Mouse (Mus musculus) brown adipose tissue, adult 24 weeks (tissue): Measurements from ENCODE around the gene Slc17a7. TPM values are rescaled to one million over a fixed set of nuclear protein-coding genes. Genes with fewer than 3 reads are reported as not detected.

Experiments
- H3K27ac ChIP-seq: fragments of 200-500 bp; replicated peaks from 2 replicates; pipeline ENCODE4 v1.5.1; 2012; ENCODE audit warnings: low read depth, mild to moderate bottlenecking, low read length
- H3K4me1 ChIP-seq: fragments of 200-500 bp; 2 replicates; pipeline ENCODE4 v1.6.1; 2012; ENCODE audit warnings: low read length, mixed read lengths; ENCODE audit not compliant: control insufficient read depth, insufficient read depth, insufficient read length
- H3K4me3 ChIP-seq: fragments of 200-500 bp; 2 replicates; pipeline ENCODE4 v1.5.1; 2012; ENCODE audit warnings: low read depth, mild to moderate bottlenecking, low read length, moderate library complexity; ENCODE audit not compliant: insufficient read depth
- polyA plus RNA-seq: library from polyadenylated mRNA; stranded (reverse); fragments of >200 nt; gene quantifications from 2 replicates; pipeline ENCODE4 v1.2.4, GENCODE M21; 2012; ENCODE audit not compliant: missing spikeins, insufficient read depth, insufficient read length

Gene Slc17a7
- polyA plus RNA-seq, 1 experiment, result not detected

- Histone ChIP-seq H3K27ac (no peak within 1 kb of the TSS), H3K4me3 (no peak within 1 kb of the TSS), H3K4me1 (peaks cover 2% of the 10 kb centered on the region)
These were observed 48.1 kb downstream of the Slc17a7 start, which contains the start of gene Dkkl1 for GRCm38 (mm10) chr7:45211851-45212251. Gene Dkkl1, minus strand, starts transcription at chr7:45212147.

DNA sequence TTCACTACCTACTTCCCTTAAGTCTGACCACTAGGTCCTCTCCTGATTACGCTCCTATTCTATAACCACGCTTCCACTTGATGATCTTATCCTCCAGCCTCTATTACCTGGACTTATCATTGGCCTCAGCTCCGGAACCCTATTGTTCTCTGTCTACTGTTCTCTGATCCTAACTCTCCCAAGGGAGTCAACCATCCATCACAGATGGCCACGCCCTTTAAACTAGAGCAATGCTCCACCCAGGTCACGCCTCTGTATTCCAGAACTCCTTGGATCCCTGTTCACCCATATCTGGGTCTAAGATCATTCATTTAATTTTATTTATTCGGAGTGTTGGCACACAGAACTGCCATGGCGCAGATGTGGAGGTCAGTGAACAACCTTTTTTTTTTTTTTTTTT lies 48.6 kb downstream of the Slc17a7 start:
- H3K4me1 ChIP-seq, result peaks cover 2% of the 10 kb centered on the region
- H3K27ac ChIP-seq, result no peak overlapping the region
- no peak overlapping the region for H3K4me3 ChIP-seq

DNA sequence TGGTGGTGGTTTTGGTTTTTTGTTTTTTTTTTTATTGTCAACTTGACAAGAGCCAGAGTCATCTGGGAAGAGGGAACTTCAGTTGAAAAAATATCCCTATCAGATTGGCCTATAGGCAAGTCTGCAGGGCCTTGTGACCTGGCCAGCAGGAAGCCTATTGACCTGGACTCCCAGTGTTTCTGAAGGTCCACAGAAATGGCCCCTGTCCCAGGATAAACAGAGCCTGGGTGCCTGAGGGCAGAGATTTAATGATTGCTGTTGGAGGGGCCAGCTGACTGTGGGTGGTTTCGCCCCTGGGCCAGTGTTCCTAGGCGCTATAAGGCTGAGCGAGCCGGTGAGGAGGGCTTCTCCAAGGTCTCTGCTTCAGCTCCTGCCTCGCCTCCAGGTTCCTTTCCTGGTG lies 50.0 kb downstream of the Slc17a7 start:
- Histone ChIP-seq H3K4me1 (peaks cover 2% of the 10 kb centered on the region), H3K27ac (no peak overlapping the region), H3K4me3 (no peak overlapping the region)

- peak within 1 kb of the TSS; percentile 83 for H3K4me3 ChIP-seq
- no peak within 1 kb of the TSS for H3K27ac ChIP-seq
- H3K4me1 ChIP-seq, result peaks cover 2% of the 10 kb centered on the region
These were observed 52.1 kb downstream of the Slc17a7 start, which contains the start of gene Tead2 for GRCm38 (mm10) chr7:45215673-45216441. Gene Tead2, plus strand, starts transcription at chr7:45215753.

DNA sequence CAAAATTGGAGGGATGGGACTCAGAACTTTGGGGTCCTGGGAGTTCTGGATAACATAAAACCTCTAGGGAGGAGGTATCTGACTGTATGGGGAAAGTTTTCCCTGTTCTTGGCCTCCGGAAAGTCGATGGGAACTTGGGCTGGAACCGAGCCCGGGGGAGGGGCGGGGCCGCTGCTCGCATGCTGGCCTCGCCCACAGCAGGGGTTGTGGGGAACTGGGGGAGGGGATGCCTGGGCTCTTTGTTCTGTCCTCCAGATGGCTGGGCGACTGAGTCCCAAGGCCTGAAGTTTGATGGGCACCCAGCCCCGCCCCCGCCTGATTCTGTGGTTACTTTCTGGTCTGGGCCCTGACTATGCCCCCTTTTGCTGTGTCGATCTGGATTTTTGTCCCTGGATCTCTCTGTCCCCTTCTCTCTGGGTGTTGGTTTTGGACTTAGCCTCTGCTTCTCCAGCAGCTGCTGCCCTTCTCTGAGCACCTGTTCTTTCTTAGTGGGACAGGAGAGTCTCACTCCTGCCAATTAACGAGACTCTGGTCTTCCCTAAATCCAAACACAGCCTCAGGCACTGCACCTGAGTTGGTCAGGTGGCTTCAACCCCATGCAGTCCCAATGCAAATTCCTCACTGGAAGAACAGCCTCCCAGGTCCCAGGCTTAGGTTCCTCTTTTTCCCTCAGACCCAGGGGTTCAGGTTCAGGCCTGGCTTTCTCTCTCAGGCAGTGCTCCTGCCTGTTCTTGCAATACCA lies 52.9 kb downstream of the Slc17a7 start:
- H3K27ac ChIP-seq, result no peak overlapping the region
- peak overlapping the region; percentile 83 for H3K4me3 ChIP-seq
- H3K4me1 ChIP-seq, result peaks cover 2% of the 10 kb centered on the region

- Histone ChIP-seq H3K4me3 (no peak overlapping the region), H3K4me1 (no peaks in the 10 kb centered on the region; the same call in 1 of the 2 replicates), H3K27ac (no peak overlapping the region)
These were observed 57.9 kb downstream of the Slc17a7 start for GRCm38 (mm10) chr7:45221680-45222079.

DNA sequence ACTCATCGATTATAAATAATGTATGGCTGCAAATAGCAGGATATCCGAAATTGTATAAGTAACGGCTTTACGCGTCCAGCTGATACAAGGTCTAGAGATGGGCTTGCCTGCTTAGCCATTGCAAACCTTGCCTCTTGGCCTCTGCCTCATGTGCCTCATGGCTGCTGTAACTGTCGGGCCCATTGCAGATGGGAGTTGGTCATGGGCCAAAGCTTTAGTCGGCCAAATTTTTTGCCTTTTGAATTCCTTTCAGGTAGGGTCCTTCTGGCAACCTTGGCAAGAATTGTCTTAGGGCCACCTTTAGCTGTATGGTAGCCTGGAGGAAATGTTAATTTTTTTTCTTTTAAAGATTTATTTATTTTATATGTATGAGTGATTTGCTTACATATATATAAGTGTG lies 61.1 kb downstream of the Slc17a7 start:
- H3K4me3 ChIP-seq, result no peak overlapping the region
- no peaks in the 10 kb centered on the region for H3K4me1 ChIP-seq
- H3K27ac ChIP-seq, result no peak overlapping the region

Other genes starting within 250 kb of the Slc17a7 start
- gene Ap2a1, start 234.5 kb upstream of the Slc17a7 start, polyA plus RNA-seq, result 21.5 and 23.0 TPM in 2 replicates
- not detected in 2 replicates for gene Tsks, start 220.7 kb upstream of the Slc17a7 start, polyA plus RNA-seq
- gene Cpt1c, start 189.1 kb upstream of the Slc17a7 start, polyA plus RNA-seq, result 0.58 and 0.75 TPM in 2 replicates
- 47.1 and 73.7 TPM in 2 replicates for gene Prmt1, start 177.4 kb upstream of the Slc17a7 start, polyA plus RNA-seq
- 40.8 and 41.4 TPM in 2 replicates for gene Irf3, start 166.3 kb upstream of the Slc17a7 start, polyA plus RNA-seq
- 8.9 and 9.1 TPM in 2 replicates for gene Bcl2l12, start 165.2 kb upstream of the Slc17a7 start, polyA plus RNA-seq
- gene Scaf1, start 147.6 kb upstream of the Slc17a7 start, polyA plus RNA-seq, result 26.3 and 27.5 TPM in 2 replicates
- 76.5 and 82.6 TPM in 2 replicates for gene Rras, start 146.0 kb upstream of the Slc17a7 start, polyA plus RNA-seq
- 4.8 and 5.4 TPM in 2 replicates for gene Prr12, start 111.1 kb upstream of the Slc17a7 start, polyA plus RNA-seq
- 24.3 and 26.8 TPM in 2 replicates for gene Nosip, start 101.5 kb upstream of the Slc17a7 start, polyA plus RNA-seq
- 17.2 and 33.8 TPM in 2 replicates for gene Prrg2, start 101.3 kb upstream of the Slc17a7 start, polyA plus RNA-seq
- gene Rcn3, start 71.7 kb upstream of the Slc17a7 start, polyA plus RNA-seq, result 12.7 and 16.4 TPM in 2 replicates
- gene Fcgrt, start 60.1 kb upstream of the Slc17a7 start, polyA plus RNA-seq, result 167 and 170 TPM in 2 replicates
- gene Rps11, start 39.5 kb upstream of the Slc17a7 start, polyA plus RNA-seq, result 1,258 and 1,344 TPM in 2 replicates
- 1,142 and 1,278 TPM in 2 replicates for gene Rpl13a, start 35.2 kb upstream of the Slc17a7 start, polyA plus RNA-seq
- gene Gm45713, start 27.7 kb upstream of the Slc17a7 start, polyA plus RNA-seq, result not detected in 2 replicates
- gene Flt3l, start 27.5 kb upstream of the Slc17a7 start, polyA plus RNA-seq, result 5.9 and 6.8 TPM in 2 replicates
- gene Pih1d1, start 9.6 kb upstream of the Slc17a7 start, polyA plus RNA-seq, result 50.5 and 66.3 TPM in 2 replicates
- 28.0 and 30.9 TPM in 2 replicates for gene Aldh16a1, start 9.4 kb upstream of the Slc17a7 start, polyA plus RNA-seq
- not detected in 2 replicates for gene Gfy, start 15.6 kb downstream of the Slc17a7 start, polyA plus RNA-seq
- gene Pth2, start 17.0 kb downstream of the Slc17a7 start, polyA plus RNA-seq, result not detected in 2 replicates
- not detected in 2 replicates for gene Ccdc155, start 40.9 kb downstream of the Slc17a7 start, polyA plus RNA-seq
- gene Dkkl1, start 48.2 kb downstream of the Slc17a7 start, polyA plus RNA-seq, result not detected in 2 replicates
- 3.2 and 4.9 TPM in 2 replicates for gene Tead2, start 51.8 kb downstream of the Slc17a7 start, polyA plus RNA-seq
- 4.1 and 4.5 TPM in 2 replicates for gene Cd37, start 75.2 kb downstream of the Slc17a7 start, polyA plus RNA-seq
- not detected in 2 replicates for gene Slc6a16, start 77.1 kb downstream of the Slc17a7 start, polyA plus RNA-seq
- gene Slc6a21, start 113.6 kb downstream of the Slc17a7 start, polyA plus RNA-seq, result not detected in 2 replicates
- 4.0 and 5.0 TPM in 2 replicates for gene Trpm4, start 169.8 kb downstream of the Slc17a7 start, polyA plus RNA-seq
- gene Hrc, start 171.3 kb downstream of the Slc17a7 start, polyA plus RNA-seq, result 8.1 and 16.2 TPM in 2 replicates
- not detected in 2 replicates for gene Ppfia3, start 203.1 kb downstream of the Slc17a7 start, polyA plus RNA-seq
- not detected in 2 replicates for gene Lin7b, start 206.6 kb downstream of the Slc17a7 start, polyA plus RNA-seq
- 69.0 and 82.7 TPM in 2 replicates for gene Snrnp70, start 231.8 kb downstream of the Slc17a7 start, polyA plus RNA-seq
- 1.0 TPM in 1 of 2 replicates, not detected in the other for gene Kcna7, start 241.7 kb downstream of the Slc17a7 start, polyA plus RNA-seq
- not detected in 2 replicates for gene Ntf5, start 249.7 kb downstream of the Slc17a7 start, polyA plus RNA-seq